Mouse (Mus musculus): ENCODE measurements at regions not wholly inside any gene's neighbourhood (a gene's known extent, or its start where the extent isn't known, plus 50 kb on each side); places are given as distances from the start of the nearest gene placed in this dataset.

DNA sequence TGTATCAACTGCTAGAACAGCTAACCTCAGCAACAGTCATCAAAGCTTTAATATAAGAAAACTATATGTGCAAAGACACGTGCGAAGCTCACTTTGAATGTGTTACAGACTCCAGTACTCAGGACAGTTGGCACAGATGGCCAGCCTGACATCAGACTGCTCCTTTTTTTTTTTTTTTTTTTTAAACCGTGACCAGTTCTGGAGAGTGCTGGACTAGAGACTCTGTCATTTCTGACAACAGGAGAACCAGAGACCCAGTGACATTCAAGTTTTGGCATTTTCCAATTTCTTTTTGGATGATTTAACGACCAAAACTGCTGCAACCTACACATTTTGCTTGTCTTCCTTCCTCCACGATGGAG is 371.5 kb upstream of the Nr5a2 start:
- no peak for TF ChIP-seq CTCF (IDR thresholded peaks at IDR 0.05; ENCODE audit: borderline replicate concordance, control insufficient read depth, extremely low read depth, insufficient read depth, low read length, poor library complexity)
- TF ChIP-seq POLR2A (IDR thresholded peaks at IDR 0.05; ENCODE audit: control insufficient read depth, extremely low read depth, insufficient read depth, low read length, poor library complexity): no peak

Data from thymus, adult 2 months (tissue).